Mouse (Mus musculus) heart, embryonic 13.5 days (tissue): ENCODE results near the gene Lonp2. TPM values are rescaled to one million over a fixed set of nuclear protein-coding genes. Genes with fewer than 3 reads are reported as not detected.

Experiments used
- ATAC-seq: fragments of 200-750 bp; cut with Nextera tagmentation; 2 replicates; pipeline ENCODE4 v1.8.0; 2017; ENCODE audit warnings: moderate TSS enrichment; ENCODE audit not compliant: insufficient number of reproducible peaks, low FRiP score, low TSS enrichment; ENCODE audit errors: extremely low read depth
- H3K27ac ChIP-seq: fragments of 300-500 bp; sonication (generic); replicated peaks from 2 replicates; pipeline ENCODE4 v1.5.1; 2015; ENCODE audit warnings: moderate library complexity, mild to moderate bottlenecking, inconsistent platforms
- H3K27me3 ChIP-seq: fragments of 300-500 bp; sonication (generic); replicated peaks from 2 replicates; pipeline ENCODE4 v1.6.1; 2015; ENCODE audit warnings: mild to moderate bottlenecking, inconsistent platforms
- H3K36me3 ChIP-seq: fragments of 300-500 bp; sonication (generic); 2 replicates; pipeline ENCODE4 v1.6.1; 2015; ENCODE audit warnings: mild to moderate bottlenecking, inconsistent platforms
- H3K4me1 ChIP-seq: fragments of 300-500 bp; sonication (generic); 2 replicates; pipeline ENCODE4 v1.6.1; 2015; ENCODE audit warnings: inconsistent platforms
- H3K4me2 ChIP-seq: fragments of 300-500 bp; sonication (generic); 2 replicates; pipeline ENCODE4 v1.6.1; 2015; ENCODE audit warnings: inconsistent platforms, mild to moderate bottlenecking, moderate library complexity
- H3K4me3 ChIP-seq: fragments of 300-500 bp; sonication (generic); 2 replicates; pipeline ENCODE4 v1.5.1; 2015; ENCODE audit warnings: moderate library complexity, mild to moderate bottlenecking, inconsistent platforms
- H3K9ac ChIP-seq: fragments of 300-500 bp; sonication (generic); 2 replicates; pipeline ENCODE4 v1.6.1; 2015; ENCODE audit warnings: inconsistent platforms, mild to moderate bottlenecking, moderate library complexity
- H3K9me3 ChIP-seq: fragments of 300-500 bp; sonication (generic); 2 replicates; pipeline ENCODE4 v1.6.1; 2016; ENCODE audit warnings: inconsistent platforms
- WGBS: fragments of 180-500 bp; shearing (Covaris S2); methylation state at CpG from one replicate; pipeline ENCODE4 v1.1.7; 2015; ENCODE audit warnings: mixed read lengths; 5-methylcytosine and 5-hydroxymethylcytosine counted together
- polyA plus RNA-seq: library from polyadenylated mRNA; unstranded; fragments of >200 nt; fragmentation: Nextera tagmentation; extraction: Ambion mirVana; gene quantifications from 2 replicates; pipeline ENCODE4 v1.2.1, GENCODE M21; 2015

The Lonp2 gene
- polyA plus RNA-seq, 1 experiment from 2014 or later: 53.7 TPM

DNA sequence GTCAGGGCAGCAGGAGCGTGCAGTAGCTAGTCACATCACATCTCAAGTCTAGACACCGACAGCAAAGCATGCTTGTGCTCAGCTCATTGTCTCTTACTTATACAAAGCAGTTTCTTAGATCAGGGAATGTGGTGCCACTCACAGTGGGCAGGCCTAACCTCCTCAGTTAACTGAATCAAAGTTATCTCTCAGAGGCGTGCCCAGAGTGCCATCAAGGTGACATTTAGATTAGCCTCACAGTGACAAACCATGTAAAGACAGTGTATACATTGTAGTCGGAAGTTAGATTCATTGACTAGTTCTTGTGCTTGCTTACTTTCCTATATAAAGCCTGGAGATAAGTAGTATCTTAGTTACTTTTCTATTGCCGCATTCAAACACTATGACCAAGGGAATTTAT lies 6.4 kb downstream of the Lonp2 start:
- Histone ChIP-seq H3K9ac (no peak overlapping the region), H3K4me2 (no peak overlapping the region), H3K9me3 (no peaks in the 10 kb centered on the region), H3K4me3 (no peak overlapping the region), H3K27me3 (no peaks in the 10 kb centered on the region), H3K27ac (no peak overlapping the region), H3K4me1 (peaks cover 45% of the 10 kb centered on the region), H3K36me3 (peaks cover 32% of the 10 kb centered on the region)
- no peak for ATAC-seq
- whole genome bisulfite sequencing: 51% methylated on average over 5 of the region's 5 CpGs

DNA sequence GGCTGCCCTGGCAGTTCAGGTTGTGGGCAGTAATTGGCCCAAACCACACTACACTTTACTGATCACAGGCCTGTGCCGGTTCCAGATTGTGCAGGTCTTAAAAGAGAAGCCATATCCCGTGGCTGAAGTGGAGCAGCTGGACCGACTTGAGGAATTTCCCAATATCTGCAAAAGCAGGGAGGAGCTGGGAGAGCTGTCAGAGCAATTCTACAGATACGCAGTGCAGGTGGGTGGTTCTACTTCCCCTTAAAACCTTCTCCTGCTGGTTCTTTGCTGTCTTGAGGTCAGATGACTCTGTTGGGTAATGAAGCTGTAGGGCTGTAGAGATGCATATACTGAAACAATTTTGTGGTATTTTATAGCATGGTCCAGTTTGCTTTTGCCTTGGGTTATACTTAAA lies 7.6 kb downstream of the Lonp2 start:
- Histone ChIP-seq H3K9ac (no peak overlapping the region), H3K27ac (no peak overlapping the region), H3K27me3 (no peaks in the 10 kb centered on the region), H3K9me3 (no peaks in the 10 kb centered on the region), H3K4me3 (no peak overlapping the region), H3K36me3 (peaks cover 43% of the 10 kb centered on the region), H3K4me1 (peaks cover 35% of the 10 kb centered on the region), H3K4me2 (no peak overlapping the region)
- ATAC-seq: no peak
- 68% methylated on average over 4 of the region's 4 CpGs for WGBS

DNA sequence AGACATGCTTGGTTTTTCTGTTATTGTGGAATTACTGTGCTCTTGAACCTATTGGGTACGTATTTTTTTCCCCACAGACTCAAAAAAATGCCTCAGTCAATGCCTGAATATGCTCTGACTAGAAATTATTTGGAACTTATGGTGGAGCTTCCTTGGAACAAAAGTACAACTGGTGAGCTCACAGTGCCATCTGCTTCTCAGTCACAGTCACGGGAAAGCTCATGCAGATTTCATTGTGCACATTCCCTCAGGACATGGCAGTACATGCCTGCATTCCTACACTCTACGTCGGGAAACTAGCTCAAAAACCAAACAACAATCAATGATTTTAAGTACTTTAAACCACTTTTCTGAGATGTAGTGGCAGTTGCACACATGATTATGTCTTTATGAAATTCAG lies 14.0 kb downstream of the Lonp2 start:
- H3K9ac ChIP-seq: no peak overlapping the region
- H3K4me1 ChIP-seq: no peaks in the 10 kb centered on the region
- no peaks in the 10 kb centered on the region for H3K27me3 ChIP-seq
- no peak overlapping the region for H3K4me3 ChIP-seq
- ATAC-seq: no peak
- H3K9me3 ChIP-seq: no peaks in the 10 kb centered on the region
- 85% methylated on average over 4 of the region's 4 CpGs for WGBS
- no peak overlapping the region for H3K27ac ChIP-seq
- H3K36me3 ChIP-seq: peaks cover 89% of the 10 kb centered on the region
- no peak overlapping the region for H3K4me2 ChIP-seq

DNA sequence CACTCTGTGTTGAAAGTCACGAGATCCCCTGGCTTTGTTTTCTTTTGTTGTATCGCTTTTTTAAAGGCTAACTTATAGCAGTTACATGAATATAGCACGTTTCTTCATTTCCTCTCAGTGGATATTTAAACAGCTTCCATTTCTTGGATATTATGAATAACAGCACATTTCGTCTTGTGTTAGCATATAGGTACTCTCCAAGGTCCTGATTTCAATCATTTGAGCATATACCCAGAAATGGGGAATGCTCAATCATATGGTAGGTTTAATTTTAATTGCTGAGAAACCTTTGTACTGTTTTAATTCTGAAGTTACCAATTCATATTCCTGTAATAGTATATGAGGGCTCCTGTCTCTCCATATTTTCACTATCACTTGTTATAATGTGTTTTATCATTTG lies 15.1 kb downstream of the Lonp2 start:
- WGBS: 78% methylated on average over 4 of the region's 4 CpGs
- Histone ChIP-seq H3K9ac (no peak overlapping the region), H3K4me3 (no peak overlapping the region), H3K4me2 (no peak overlapping the region), H3K27me3 (no peaks in the 10 kb centered on the region), H3K27ac (no peak overlapping the region), H3K9me3 (no peaks in the 10 kb centered on the region), H3K36me3 (peaks cover 87% of the 10 kb centered on the region), H3K4me1 (no peaks in the 10 kb centered on the region)
- no peak for ATAC-seq

DNA sequence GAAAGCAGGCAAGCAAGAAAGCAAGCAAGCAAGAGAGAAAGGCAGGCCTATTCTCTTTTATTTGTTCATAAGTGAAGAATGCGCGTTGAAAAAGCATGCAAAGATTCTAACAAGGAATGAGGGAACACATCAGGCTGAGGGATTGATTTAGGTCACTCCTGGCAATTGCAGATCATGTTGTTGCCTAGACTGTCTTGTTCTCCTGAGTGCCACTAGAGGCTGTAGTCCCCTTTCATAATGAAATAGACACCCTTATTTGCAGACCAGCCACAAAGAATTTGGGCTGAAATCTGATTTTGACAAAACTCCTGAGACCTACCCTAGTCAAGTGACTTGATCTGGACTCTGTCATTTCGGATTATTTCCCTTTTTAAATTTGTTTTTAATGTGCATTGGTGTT lies 18.8 kb downstream of the Lonp2 start:
- no peak for ATAC-seq
- Histone ChIP-seq H3K4me2 (no peak overlapping the region), H3K9ac (no peak overlapping the region), H3K4me3 (no peak overlapping the region), H3K36me3 (peaks cover 64% of the 10 kb centered on the region), H3K27ac (no peak overlapping the region), H3K27me3 (no peaks in the 10 kb centered on the region), H3K4me1 (no peaks in the 10 kb centered on the region), H3K9me3 (no peaks in the 10 kb centered on the region)
- 76% methylated on average over 3 of the region's 3 CpGs for WGBS

DNA sequence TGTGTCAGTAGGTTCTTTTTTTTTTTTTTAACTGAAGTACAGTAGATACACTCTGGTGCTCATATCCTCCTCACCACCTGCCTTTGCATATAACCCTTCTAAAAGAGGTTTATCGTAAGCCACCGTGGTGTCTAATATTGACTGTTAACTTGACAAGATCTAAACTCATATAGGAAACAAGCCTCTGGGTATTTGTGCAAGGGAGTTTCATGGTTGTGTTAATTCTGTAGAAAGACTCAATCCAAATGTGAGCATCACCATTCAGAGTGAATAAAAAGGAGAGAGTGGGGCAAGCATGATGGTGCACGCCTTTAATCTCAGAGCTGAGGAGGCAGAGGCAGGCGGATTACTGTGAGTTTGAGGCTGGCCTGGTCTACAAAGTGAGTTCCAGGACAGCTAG lies 20.8 kb downstream of the Lonp2 start:
- Histone ChIP-seq H3K4me3 (no peak overlapping the region), H3K4me1 (no peaks in the 10 kb centered on the region), H3K36me3 (peaks cover 53% of the 10 kb centered on the region), H3K9me3 (no peaks in the 10 kb centered on the region), H3K27me3 (no peaks in the 10 kb centered on the region), H3K4me2 (no peak overlapping the region), H3K9ac (no peak overlapping the region), H3K27ac (no peak overlapping the region)
- ATAC-seq: no peak
- WGBS: 94% methylated on average over 4 of the region's 4 CpGs

DNA sequence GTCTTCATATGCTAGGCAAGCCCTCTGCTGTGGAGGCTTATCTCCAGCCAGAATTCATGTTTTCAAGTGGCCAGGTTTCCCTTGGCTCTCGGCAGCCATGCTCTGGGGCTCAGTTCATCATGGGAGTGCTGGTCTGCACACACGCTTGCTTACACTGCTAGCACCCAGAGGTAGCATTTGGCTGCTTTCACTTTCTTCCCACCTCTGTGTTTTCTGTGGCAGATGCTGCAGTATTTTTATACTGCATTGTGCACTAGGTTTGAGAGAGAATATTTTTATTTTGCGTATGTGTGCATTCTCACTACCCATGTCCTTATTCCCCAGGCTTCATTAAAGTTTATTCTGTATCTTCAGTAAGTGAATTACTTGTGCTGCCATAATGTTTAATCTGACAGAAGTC lies 23.9 kb downstream of the Lonp2 start:
- Histone ChIP-seq H3K4me2 (no peak overlapping the region), H3K36me3 (peaks cover 44% of the 10 kb centered on the region), H3K4me3 (no peak overlapping the region), H3K9me3 (no peaks in the 10 kb centered on the region), H3K9ac (no peak overlapping the region), H3K27ac (no peak overlapping the region), H3K4me1 (no peaks in the 10 kb centered on the region), H3K27me3 (no peaks in the 10 kb centered on the region)
- WGBS: 69% methylated on average over 3 of the region's 3 CpGs
- ATAC-seq: no peak

DNA sequence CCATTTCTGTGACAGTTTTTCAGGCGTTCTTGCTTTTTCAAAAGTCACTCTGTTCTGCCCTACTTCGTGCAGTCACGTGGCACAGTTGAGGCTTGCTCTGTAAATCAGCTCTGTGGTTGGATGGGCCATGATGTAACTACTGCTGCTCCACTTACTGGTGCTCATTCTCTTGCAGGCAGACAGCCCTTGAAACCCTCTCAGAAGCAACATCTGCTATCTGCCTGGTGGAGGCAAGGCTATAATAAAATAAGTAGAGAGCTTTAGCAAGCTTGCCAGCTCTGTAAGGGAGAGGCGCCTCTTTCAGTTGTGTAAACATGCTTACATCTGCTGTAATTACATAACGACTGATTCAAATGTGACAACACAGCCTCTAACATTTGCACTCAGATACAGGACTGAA lies 27.6 kb downstream of the Lonp2 start:
- Histone ChIP-seq H3K36me3 (peaks cover 54% of the 10 kb centered on the region), H3K4me1 (no peaks in the 10 kb centered on the region), H3K4me3 (no peak overlapping the region), H3K9me3 (no peaks in the 10 kb centered on the region), H3K9ac (no peak overlapping the region), H3K27ac (no peak overlapping the region), H3K27me3 (no peaks in the 10 kb centered on the region), H3K4me2 (no peak overlapping the region)
- WGBS: 84% methylated on average over 5 of the region's 5 CpGs
- no peak for ATAC-seq

DNA sequence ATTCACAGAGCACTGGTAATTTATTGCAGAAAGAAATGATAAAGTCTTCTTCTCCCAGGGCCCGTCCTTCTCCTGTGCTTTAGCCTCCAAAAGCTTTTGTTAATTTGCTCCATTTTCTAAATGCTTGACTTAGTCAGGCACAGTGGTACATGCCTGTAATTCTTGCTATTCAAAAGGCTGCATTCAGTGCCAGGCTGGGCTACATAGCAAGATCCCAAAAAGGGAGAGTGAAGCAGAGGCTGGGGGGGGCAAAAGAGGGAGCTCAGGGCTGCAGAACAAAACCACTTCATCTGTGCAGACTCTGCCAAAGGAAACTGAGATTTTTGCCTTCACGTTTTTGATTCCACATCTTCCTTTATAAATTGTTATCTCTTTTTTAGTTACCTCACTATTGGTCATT lies 28.7 kb downstream of the Lonp2 start:
- no peak overlapping the region for H3K9ac ChIP-seq
- no peak for ATAC-seq
- 76% methylated on average over 2 of the region's 2 CpGs for WGBS

DNA sequence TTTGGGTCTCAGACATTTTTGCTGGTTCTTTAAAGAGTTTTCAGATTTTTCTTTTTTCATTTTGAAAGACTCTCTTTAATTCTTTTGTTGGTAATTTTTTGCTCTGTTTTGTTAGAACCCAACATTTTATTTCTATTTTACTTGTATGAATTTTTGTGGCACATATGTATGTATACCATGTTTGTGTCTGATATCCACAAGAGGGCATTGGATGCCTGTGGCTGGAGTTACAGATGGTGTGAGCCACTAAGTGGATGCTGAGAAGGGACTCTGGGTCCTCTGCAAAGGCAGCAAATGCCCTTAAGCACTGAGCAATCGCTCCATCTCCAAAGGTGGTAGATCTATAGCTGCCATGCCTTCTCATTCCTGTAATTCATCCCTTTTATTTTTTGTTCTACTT lies 30.7 kb downstream of the Lonp2 start:
- H3K9me3 ChIP-seq: no peaks in the 10 kb centered on the region
- peaks cover 66% of the 10 kb centered on the region for H3K36me3 ChIP-seq
- H3K4me2 ChIP-seq: no peak overlapping the region
- WGBS: 88% methylated on average over 1 of the region's 1 CpGs
- H3K9ac ChIP-seq: no peak overlapping the region
- H3K4me1 ChIP-seq: no peaks in the 10 kb centered on the region
- no peak for ATAC-seq
- H3K27ac ChIP-seq: no peak overlapping the region
- H3K4me3 ChIP-seq: no peak overlapping the region
- no peaks in the 10 kb centered on the region for H3K27me3 ChIP-seq

More for the DNA sequence above, 28.7 kb downstream of the Lonp2 start:
- Histone ChIP-seq H3K27me3 (no peaks in the 10 kb centered on the region), H3K4me1 (no peaks in the 10 kb centered on the region), H3K4me2 (no peak overlapping the region), H3K36me3 (peaks cover 59% of the 10 kb centered on the region), H3K4me3 (no peak overlapping the region), H3K27ac (no peak overlapping the region), H3K9me3 (no peaks in the 10 kb centered on the region)

DNA sequence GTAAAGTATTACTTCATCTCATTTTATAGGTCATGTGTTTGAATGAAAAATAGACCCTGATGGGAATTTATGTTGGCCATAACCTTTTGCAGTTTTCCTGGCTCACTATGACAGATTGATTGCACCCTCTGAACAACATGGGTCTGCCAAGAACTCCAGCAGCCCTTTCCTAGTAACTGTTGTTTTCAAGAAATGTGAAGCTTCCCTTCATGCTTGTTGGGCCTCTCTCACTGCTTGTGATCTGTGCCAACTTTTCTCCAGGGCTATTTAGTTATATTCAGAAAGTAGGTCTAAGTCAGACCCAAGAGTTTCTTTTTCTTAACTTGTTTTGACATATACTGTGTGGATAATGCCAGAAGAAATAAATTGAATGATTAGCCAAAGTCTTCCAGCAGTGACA lies 44.9 kb downstream of the Lonp2 start:
- Histone ChIP-seq H3K9me3 (no peaks in the 10 kb centered on the region), H3K4me3 (no peak overlapping the region), H3K9ac (no peak overlapping the region), H3K4me2 (no peak overlapping the region), H3K27ac (no peak overlapping the region), H3K4me1 (no peaks in the 10 kb centered on the region), H3K27me3 (no peaks in the 10 kb centered on the region), H3K36me3 (peaks cover 69% of the 10 kb centered on the region)
- no peak for ATAC-seq

DNA sequence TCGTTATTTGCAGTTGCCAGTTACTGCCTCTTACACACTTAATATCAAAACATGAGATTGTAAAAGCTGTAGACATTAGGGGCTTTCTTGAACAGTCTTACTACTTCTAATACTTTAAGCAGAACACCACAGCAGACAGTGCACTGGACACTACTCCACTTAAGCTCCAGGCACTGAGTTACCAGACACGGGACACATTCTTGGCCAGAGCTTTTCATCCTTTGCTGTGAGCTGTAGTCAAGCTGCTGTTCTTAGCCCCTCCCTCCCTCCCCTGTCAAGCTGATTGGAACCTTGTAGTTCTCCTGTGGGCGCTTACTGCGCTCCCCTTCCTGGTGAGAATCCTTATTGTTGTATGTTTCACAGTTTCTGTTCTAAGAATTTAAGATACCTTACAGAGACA lies 45.4 kb downstream of the Lonp2 start:
- ATAC-seq: no peak
- no peak overlapping the region for H3K4me3 ChIP-seq
- H3K27ac ChIP-seq: no peak overlapping the region
- H3K36me3 ChIP-seq: peaks cover 74% of the 10 kb centered on the region
- no peaks in the 10 kb centered on the region for H3K27me3 ChIP-seq
- WGBS: 68% methylated on average over 4 of the region's 4 CpGs
- H3K9me3 ChIP-seq: no peaks in the 10 kb centered on the region
- no peak overlapping the region for H3K4me2 ChIP-seq
- H3K9ac ChIP-seq: no peak overlapping the region
- H3K4me1 ChIP-seq: no peaks in the 10 kb centered on the region

DNA sequence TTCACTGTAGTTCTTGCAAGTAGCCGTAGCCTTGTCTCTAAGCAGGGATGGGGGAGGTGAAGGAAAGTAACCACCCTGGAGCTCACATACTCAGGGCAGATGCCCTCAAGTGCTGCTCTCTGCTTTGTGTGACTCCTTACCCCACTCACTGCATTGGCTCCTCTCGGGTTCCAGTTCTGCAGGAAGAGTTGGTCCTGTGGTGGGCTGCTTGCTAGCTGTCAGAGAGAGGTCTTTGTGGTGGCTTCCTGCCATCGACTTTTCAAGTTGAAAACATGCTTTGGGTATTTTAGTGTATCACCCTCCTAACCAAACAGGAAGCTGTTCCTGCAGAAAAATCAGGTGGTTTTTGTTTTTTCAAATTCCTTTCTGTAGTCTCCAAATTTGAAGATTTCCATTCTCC lies 62.8 kb downstream of the Lonp2 start:
- peaks cover 24% of the 10 kb centered on the region for H3K36me3 ChIP-seq
- no peak overlapping the region for H3K4me3 ChIP-seq
- ATAC-seq: no peak
- H3K27ac ChIP-seq: no peak overlapping the region
- no peak overlapping the region for H3K4me2 ChIP-seq
- no peaks in the 10 kb centered on the region for H3K9me3 ChIP-seq
- no peaks in the 10 kb centered on the region for H3K27me3 ChIP-seq
- H3K9ac ChIP-seq: no peak overlapping the region
- WGBS: 70% methylated on average over 3 of the region's 3 CpGs
- H3K4me1 ChIP-seq: no peaks in the 10 kb centered on the region
